Mouse (Mus musculus): Measurements from ENCODE around the gene Sgms2.

DNA sequence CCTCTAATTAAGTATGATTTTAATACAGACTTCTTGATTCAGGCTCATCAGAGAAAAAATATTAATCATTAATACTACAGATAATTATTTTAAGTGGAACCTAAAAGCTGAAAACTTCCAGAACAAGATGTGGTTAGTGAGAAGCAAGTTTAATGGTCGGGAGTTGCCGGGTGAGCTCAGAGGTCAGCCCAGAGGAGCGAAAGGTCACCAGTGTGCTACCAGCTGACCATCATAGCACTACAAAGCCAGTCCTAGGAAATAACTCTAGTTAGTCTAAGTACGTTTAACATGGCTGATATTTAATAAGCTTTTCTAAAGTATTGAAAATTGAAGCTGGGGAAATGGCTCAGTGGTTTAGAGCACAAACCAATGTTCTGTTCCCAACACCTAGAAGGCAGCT lies 129.3 kb downstream of the Sgms2 start:
- TF ChIP-seq CTCF (IDR thresholded peaks at IDR 0.05; ENCODE audit: extremely low read depth, insufficient read length, insufficient replicate concordance, low read depth, low read length) (no peak), POLR2A (IDR thresholded peaks at IDR 0.05; ENCODE audit: low read depth, low read length) (no peak)
